Mouse (Mus musculus) neural tube, embryonic 12.5 days (tissue): ENCODE data around the gene Srp68. TPM values are rescaled to one million over a fixed set of nuclear protein-coding genes. Genes with fewer than 3 reads are reported as not detected.
A peak's percentile ranks its signal among the peaks of the same experiment; 100 is the strongest.

Experiments
- ATAC-seq: fragments of 200-750 bp; cut with Nextera tagmentation; 2 replicates; pipeline ENCODE4 v1.8.0; 2017; ENCODE audit warnings: low read depth, mild to moderate bottlenecking, moderate TSS enrichment, moderate library complexity; ENCODE audit not compliant: low FRiP score
- H3K27ac ChIP-seq: fragments of 300-500 bp; sonication (generic); 2 replicates; pipeline ENCODE4 v1.5.1; 2016
- H3K27me3 ChIP-seq: fragments of 300-500 bp; sonication (generic); replicated peaks from 2 replicates; pipeline ENCODE4 v1.6.1; 2016; ENCODE audit warnings: mild to moderate bottlenecking
- H3K36me3 ChIP-seq: fragments of 300-500 bp; sonication (generic); 2 replicates; pipeline ENCODE4 v1.6.1; 2016; ENCODE audit warnings: mild to moderate bottlenecking
- H3K4me1 ChIP-seq: fragments of 300-500 bp; sonication (generic); 2 replicates; pipeline ENCODE4 v1.6.1; 2016
- H3K4me2 ChIP-seq: fragments of 300-500 bp; sonication (generic); replicated peaks from 2 replicates; pipeline ENCODE4 v1.6.1; 2016; ENCODE audit warnings: mild to moderate bottlenecking
- H3K4me3 ChIP-seq: fragments of 300-500 bp; sonication (generic); 2 replicates; pipeline ENCODE4 v1.5.1; 2016
- H3K9ac ChIP-seq: fragments of 300-500 bp; sonication (generic); 2 replicates; pipeline ENCODE4 v1.6.1; 2016; ENCODE audit warnings: mild to moderate bottlenecking
- H3K9me3 ChIP-seq: fragments of 300-500 bp; sonication (generic); 2 replicates; pipeline ENCODE4 v1.6.1; 2016; ENCODE audit warnings: mild to moderate bottlenecking
- WGBS: fragments of 180-500 bp; shearing (Covaris S2); methylation state at CpG from one replicate; pipeline ENCODE4 v1.1.7; 2016; 5-methylcytosine and 5-hydroxymethylcytosine counted together
- polyA plus RNA-seq: library from polyadenylated mRNA; unstranded; fragments of >200 nt; fragmentation: Nextera tagmentation; extraction: Ambion mirVana; gene quantifications from 2 replicates; pipeline ENCODE4 v1.2.1, GENCODE M21; 2016

Gene Srp68
- polyA plus RNA-seq, 1 experiment from 2014 or later, result 88.4 TPM

DNA sequence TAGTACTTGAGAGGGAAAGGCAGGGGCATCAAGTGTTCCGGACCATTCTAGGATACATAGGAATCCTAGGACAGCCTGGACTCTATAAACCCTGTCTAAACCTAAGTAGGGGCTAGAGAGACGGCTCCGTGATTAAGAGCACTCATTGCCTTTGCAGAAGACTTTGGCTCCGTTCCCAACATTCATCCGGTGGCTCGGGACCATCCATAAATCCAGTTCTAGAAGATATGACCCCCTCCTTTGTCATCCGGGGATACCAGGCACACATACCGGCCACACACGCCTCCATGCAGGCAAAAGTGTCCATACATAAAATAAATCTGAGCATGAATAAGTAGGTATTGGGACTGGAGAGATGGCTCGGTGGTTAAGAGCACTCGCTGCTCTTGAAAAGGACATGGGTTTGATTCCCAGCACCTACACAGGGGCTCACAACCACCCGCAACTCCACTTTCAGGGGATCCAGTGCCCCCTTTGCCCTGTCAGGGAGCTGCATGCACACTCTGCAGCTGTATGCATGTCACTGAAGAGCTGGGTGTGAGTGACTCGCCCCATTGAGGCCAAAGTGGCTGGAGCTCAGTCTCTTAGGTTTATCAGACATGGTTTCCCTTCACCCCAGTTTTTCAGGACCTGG, 60.0 kb downstream of the Srp68 start:
- Histone ChIP-seq H3K4me2 (no peak overlapping the region), H3K27ac (no peak overlapping the region), H3K36me3 (peaks cover 13% of the 10 kb centered on the region; the same call in 1 of the 2 replicates), H3K27me3 (no peaks in the 10 kb centered on the region), H3K9me3 (no peaks in the 10 kb centered on the region), H3K4me1 (peaks cover 7% of the 10 kb centered on the region), H3K9ac (no peak overlapping the region), H3K4me3 (no peak overlapping the region)
- WGBS, result 90% methylated on average over 13 of the region's 13 CpGs
- no peak for ATAC-seq

DNA sequence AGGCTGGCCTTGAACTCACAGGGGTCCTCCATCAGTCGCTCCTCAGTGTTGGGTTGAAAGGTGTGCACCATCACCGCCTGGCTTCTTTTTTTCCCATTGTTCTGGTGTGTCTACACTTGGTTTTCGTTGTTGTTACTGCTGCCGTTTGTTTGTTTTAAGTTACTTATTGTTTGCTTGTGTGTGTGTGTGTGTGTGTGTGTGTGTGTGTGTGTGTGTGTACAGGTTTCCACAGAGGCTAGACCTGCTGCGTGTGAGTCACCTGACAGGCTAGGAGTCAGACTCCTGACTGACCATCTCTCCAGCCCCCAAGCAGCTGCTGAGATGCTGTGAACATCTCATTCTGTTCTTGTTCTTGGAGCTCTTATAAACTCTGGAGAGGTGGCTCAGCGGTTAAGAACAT, 61.2 kb downstream of the Srp68 start:
- WGBS, result 91% methylated on average over 6 of the region's 6 CpGs
- no peak overlapping the region for H3K4me3 ChIP-seq
- no peaks in the 10 kb centered on the region for H3K9me3 ChIP-seq

DNA sequence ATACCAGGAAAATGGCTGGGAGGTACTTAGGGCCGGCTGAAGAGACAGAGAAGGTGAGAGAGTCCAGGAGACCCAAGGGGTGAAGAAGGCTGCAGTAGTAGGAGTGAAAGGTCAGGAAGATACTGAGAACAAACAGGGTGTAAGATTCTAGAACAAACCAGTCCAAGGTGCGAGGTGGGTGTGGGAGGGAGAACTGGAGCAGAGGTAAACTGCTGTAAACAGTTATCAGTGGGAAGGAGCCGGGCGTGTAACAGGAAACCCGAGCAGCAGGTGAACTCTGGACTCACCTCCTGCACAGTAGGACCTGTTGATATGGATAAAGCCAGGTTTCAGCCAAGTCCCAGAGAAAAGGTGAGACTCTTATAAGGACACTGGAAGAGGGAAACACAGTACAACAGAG, 63.3 kb downstream of the Srp68 start:
- 79% methylated on average over 5 of the region's 5 CpGs for WGBS
- no peak overlapping the region for H3K4me3 ChIP-seq
- no peak overlapping the region for H3K9ac ChIP-seq
- H3K9me3 ChIP-seq, result no peaks in the 10 kb centered on the region
- no peaks in the 10 kb centered on the region for H3K27me3 ChIP-seq
- no peaks in the 10 kb centered on the region for H3K4me1 ChIP-seq
- no peak for ATAC-seq
- H3K4me2 ChIP-seq, result no peak overlapping the region
- H3K27ac ChIP-seq, result no peak overlapping the region
- peaks cover 27% of the 10 kb centered on the region for H3K36me3 ChIP-seq

More for the DNA sequence above, 61.2 kb downstream of the Srp68 start:
- Histone ChIP-seq H3K27ac (no peak overlapping the region), H3K36me3 (peaks cover 13% of the 10 kb centered on the region; the same call in 1 of the 2 replicates), H3K4me2 (no peak overlapping the region), H3K4me1 (no peaks in the 10 kb centered on the region), H3K9ac (no peak overlapping the region), H3K27me3 (no peaks in the 10 kb centered on the region)
- no peak for ATAC-seq

DNA sequence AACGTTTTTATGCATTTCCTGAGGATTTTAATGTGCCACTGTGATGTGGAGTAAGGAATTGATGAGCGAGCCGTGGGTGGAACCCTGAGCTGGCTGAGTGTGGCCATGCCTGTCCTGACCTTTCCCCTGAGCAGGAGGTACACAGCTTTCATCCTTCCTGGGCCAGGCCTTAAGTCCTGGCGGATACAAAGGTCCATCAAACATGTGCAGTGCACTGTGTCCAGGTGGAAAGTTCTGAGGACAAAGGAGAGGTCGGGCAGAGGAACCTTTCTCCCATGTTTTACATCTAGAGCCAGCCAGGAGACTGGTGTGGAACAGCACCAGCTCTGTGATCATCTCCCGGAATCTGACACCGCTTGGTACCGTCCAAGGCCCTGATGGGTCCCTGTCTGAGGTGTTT, 64.8 kb downstream of the Srp68 start:
- H3K36me3 ChIP-seq, result peaks cover 25% of the 10 kb centered on the region
- WGBS, result 81% methylated on average over 8 of the region's 8 CpGs
- no peak overlapping the region for H3K9ac ChIP-seq
- H3K27ac ChIP-seq, result no peak overlapping the region
- ATAC-seq, result no peak
- H3K27me3 ChIP-seq, result no peaks in the 10 kb centered on the region
- H3K4me1 ChIP-seq, result no peaks in the 10 kb centered on the region
- H3K9me3 ChIP-seq, result no peaks in the 10 kb centered on the region
- H3K4me2 ChIP-seq, result no peak overlapping the region
- no peak overlapping the region for H3K4me3 ChIP-seq

DNA sequence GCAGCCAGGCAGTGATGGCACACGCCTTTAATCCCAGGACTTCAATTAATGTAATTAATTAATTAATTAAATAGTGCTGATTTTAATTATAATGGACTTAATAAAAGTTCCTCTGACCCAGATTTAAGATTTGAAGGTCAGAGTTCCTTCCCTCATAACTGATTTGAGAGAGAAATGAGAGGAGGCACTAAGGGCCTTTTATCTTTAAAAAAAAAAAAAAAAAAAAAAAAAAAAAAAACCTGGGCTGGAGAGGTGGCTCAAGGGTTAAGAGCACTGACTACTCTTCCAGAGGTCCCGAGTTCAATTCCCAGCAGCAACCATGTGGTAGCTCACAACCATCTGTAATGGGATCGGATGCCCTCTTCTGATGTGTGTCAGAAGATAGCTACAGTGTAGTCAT, 65.4 kb downstream of the Srp68 start:
- H3K4me3 ChIP-seq, result no peak overlapping the region
- H3K4me2 ChIP-seq, result no peak overlapping the region
- no peaks in the 10 kb centered on the region for H3K9me3 ChIP-seq
- WGBS, result 89% methylated on average over 3 of the region's 3 CpGs
- no peaks in the 10 kb centered on the region for H3K4me1 ChIP-seq
- H3K36me3 ChIP-seq, result peaks cover 25% of the 10 kb centered on the region
- no peaks in the 10 kb centered on the region for H3K27me3 ChIP-seq
- no peak overlapping the region for H3K9ac ChIP-seq
- H3K27ac ChIP-seq, result no peak overlapping the region
- ATAC-seq, result no peak

DNA sequence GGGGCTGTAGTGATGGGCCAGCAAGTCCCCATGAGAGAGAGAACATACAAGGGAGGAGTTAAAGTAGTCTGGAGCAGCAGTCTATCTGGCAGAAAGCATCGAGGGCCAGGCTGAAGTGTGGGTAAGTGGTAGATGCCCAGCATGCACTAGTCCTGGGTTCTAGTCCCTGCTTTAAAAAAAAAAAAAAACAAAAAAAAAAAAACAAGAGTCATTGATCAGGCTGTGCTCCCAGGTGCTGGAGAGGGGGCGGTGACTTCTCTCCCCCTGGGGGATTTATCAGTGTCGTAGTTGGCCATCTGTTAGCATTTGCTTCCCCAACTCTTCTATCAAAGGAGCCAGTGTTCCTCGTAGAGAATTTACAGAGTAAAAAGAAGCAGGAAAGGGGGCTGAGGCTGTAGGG, 67.3 kb downstream of the Srp68 start:
- Histone ChIP-seq H3K27ac (no peak overlapping the region), H3K9ac (no peak overlapping the region), H3K4me2 (no peak overlapping the region), H3K4me1 (no peaks in the 10 kb centered on the region), H3K27me3 (no peaks in the 10 kb centered on the region), H3K4me3 (no peak overlapping the region), H3K36me3 (peaks cover 26% of the 10 kb centered on the region), H3K9me3 (no peaks in the 10 kb centered on the region)
- no peak for ATAC-seq
- 78% methylated on average over 4 of the region's 4 CpGs for WGBS

DNA sequence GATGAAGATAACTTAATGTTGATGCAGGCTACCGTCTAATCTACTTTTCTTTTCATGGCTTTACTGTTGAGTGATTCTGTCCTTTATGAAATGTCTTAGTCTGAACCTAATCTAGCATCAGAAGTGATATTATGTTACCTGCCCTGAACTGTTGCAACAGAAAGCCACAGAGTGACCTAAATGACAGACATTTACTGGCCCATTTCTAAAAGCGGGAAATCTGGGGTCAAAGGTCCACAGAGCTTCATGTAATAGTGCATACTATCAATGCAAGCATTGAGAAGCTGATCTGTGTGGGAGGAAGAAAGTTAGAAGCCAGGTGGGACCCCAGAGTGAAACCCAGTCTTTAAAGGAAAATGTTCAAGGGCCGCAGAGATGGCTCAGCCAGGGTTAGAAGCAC, 70.9 kb downstream of the Srp68 start:
- Histone ChIP-seq H3K9ac (no peak overlapping the region), H3K36me3 (peaks cover 24% of the 10 kb centered on the region), H3K9me3 (no peaks in the 10 kb centered on the region), H3K4me3 (no peak overlapping the region), H3K4me2 (no peak overlapping the region), H3K4me1 (0 out of 2 replicates have a peak, but pooled peaks cover 2% of the 10 kb centered on the region), H3K27ac (no peak overlapping the region), H3K27me3 (no peaks in the 10 kb centered on the region)
- 93% methylated on average over 3 of the region's 3 CpGs for WGBS
- ATAC-seq, result no peak

DNA sequence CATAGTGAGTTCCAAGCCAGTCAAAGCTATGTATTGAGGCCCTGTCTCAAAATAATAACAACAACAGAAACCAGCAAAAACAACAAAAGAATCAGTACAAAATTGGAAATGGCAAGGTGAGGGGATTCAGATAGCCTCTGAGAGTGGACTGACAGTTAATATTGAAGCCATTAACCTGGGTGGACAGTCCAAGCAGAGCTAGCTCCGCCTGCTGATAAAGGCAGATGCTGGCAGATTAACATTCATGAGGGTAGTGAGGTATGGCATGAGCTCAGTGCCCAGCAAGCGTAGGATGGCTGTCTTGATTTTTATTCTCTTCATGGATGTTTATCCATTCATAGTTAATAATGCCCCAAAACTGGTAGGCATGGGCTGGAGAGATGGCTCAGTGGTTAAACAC, 72.9 kb downstream of the Srp68 start:
- Histone ChIP-seq H3K4me2 (no peak overlapping the region), H3K27me3 (no peaks in the 10 kb centered on the region), H3K9ac (no peak overlapping the region), H3K4me3 (no peak overlapping the region), H3K36me3 (peaks cover 11% of the 10 kb centered on the region), H3K9me3 (no peaks in the 10 kb centered on the region), H3K27ac (no peak overlapping the region), H3K4me1 (peaks cover 10% of the 10 kb centered on the region)
- WGBS, result 82% methylated on average over 2 of the region's 2 CpGs
- no peak for ATAC-seq

DNA sequence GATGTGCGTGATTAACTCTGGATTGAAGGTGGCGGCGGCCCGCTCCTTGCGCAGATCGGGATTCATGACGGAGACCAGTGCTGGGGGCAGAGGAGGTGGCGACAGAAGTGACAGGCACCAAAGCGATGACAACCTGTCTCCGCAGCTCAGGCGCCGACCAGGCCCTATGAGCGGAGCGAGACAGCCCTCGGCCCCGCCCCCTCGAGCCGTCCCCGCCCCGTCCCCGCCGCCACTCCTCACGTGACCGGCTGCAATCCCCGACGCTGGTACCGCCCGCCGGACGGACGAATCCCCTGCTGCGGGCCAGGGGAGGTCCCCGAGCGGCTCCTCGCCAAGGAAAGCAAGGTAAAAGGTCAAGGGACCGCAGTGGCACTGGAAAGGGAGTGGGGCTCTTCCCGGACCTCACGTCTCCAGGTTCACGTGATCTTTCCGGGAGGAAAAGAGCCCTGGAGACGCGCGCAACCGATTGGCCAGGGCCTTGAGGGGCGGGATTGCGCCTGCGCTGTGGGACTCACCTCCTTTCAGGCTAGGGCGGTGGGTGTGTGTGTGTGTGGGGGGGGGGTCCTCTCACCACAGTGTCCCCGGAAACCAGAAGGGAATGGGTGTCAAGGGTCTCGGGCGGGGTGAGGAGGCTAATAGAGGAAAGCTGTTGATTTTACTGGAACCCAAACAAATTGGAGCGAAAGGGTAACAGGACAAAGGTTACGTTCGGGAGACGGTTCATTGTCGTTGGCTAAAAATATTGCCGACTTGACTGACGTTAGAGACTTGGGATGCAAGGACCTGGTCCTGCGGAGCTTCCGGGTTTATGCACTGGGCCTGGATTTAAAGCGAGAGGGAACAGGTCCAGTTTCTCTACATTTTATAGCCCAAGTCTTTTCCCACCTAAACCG, 75.1 kb downstream of the Srp68 start, which contains the start of the genes Ten1 and Acox1:
Ten1 (plus strand) TSS at position 217 of the 893 bp plus-strand sequence.
Acox1 (minus strand) TSS at position 407 of the 893 bp plus-strand sequence.
- WGBS, result under 1% methylated on average over 62 of the region's 62 CpGs
- H3K9me3 ChIP-seq, result no peaks in the 10 kb centered on the region
- H3K27ac ChIP-seq, result peak within 1 kb of the TSS; percentile 94
- peaks cover 5% of the 10 kb centered on the region; the same call in 1 of the 2 replicates for H3K36me3 ChIP-seq
- ATAC-seq, result peak; percentile 98
- peak within 1 kb of the TSS; percentile 84 for H3K9ac ChIP-seq
- peaks cover 10% of the 10 kb centered on the region for H3K4me1 ChIP-seq
- no peaks in the 10 kb centered on the region for H3K27me3 ChIP-seq
- peak within 1 kb of the TSS; percentile 73 for H3K4me3 ChIP-seq
- H3K4me2 ChIP-seq, result peak within 1 kb of the TSS; percentile 74

DNA sequence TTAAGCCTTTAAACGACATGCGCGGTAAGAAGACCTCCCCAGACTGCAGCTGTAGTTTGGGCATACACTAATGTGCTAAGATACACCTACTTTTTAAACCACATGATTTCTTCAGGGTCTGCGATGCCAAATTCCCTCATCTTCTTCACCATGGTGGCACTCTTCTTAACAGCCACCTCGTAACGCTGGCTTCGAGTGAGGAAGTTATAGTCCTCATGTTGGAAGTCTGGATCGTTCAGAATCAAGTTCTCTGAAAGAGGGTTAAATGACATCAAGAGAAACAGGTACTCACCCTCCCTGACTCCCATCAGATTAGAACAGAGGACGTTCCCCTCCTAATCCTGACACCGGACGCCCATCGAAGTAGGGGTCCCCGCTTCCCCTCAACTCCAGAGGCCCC, 75.9 kb downstream of the Srp68 start:
- no peak for ATAC-seq
- H3K9me3 ChIP-seq, result no peaks in the 10 kb centered on the region
- peak overlapping the region; percentile 94; the same call in 1 of the 2 replicates for H3K27ac ChIP-seq
- no peaks in the 10 kb centered on the region for H3K27me3 ChIP-seq
- peak overlapping the region; percentile 74 for H3K4me2 ChIP-seq
- H3K36me3 ChIP-seq, result peaks cover 5% of the 10 kb centered on the region; the same call in 1 of the 2 replicates
- H3K4me1 ChIP-seq, result peaks cover 10% of the 10 kb centered on the region
- WGBS, result 28% methylated on average over 13 of the region's 13 CpGs
- H3K4me3 ChIP-seq, result peak overlapping the region; percentile 73
- peak overlapping the region; percentile 84 for H3K9ac ChIP-seq

DNA sequence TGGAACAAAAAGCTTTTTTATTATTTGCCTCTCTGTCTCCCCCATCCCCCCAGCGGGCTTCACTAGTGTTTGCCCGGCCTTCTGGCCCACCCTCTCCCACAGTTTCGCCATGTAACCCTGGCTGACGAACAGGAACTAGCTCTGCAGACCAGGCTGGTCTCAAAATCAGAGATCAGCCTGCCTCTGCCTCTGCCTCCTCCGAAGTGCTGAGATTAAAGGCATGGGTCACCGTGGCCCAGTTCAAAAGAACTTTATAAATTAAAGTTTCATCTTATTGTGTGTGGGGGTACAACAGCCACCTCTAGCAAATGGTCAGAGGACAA, 76.5 kb downstream of the Srp68 start:
- Histone ChIP-seq H3K9ac (no peak overlapping the region), H3K9me3 (no peaks in the 10 kb centered on the region), H3K36me3 (peaks cover 5% of the 10 kb centered on the region; the same call in 1 of the 2 replicates), H3K4me1 (peaks cover 10% of the 10 kb centered on the region), H3K4me2 (peak overlapping the region; percentile 74), H3K27me3 (no peaks in the 10 kb centered on the region), H3K4me3 (no peak overlapping the region), H3K27ac (no peak overlapping the region)
- 92% methylated on average over 6 of the region's 6 CpGs for WGBS
- no peak for ATAC-seq

DNA sequence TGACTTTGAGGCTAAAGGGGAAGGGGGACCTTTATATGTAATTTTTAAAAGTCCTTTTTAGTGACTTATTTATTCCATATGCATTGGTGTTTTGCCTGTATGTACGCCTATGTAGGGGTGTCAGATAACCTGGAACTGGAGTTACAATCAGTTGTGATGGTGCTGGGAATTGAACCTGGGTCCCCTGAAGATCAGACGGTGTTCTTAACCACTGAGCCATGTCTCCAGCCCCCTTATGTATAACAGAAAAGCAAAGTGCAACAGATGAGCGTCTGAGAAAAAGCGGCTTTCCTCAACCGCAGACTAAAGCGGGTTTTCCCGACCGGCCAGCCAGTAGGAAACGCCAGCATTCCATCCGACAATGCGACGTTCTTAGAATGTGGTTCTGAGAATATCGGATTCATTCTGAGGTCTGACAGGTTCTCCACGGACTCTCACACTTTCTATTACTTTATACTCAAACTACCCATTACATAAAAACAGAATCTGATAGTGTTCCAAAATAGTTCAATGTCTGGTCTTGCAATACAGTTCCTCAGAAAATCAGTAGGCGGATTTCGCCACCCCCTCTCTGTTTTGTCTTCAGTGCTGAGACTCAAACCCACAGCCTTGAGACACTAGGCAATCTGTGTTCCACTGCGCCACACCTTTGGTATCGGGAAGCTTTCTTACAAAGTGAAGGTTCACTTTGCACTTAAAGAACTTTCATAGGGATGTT, 77.0 kb downstream of the Srp68 start:
- 94% methylated on average over 18 of the region's 18 CpGs for WGBS
- no peak overlapping the region for H3K4me3 ChIP-seq
- no peak overlapping the region for H3K9ac ChIP-seq

More for the DNA sequence above, 77.0 kb downstream of the Srp68 start:
- Histone ChIP-seq H3K4me1 (peaks cover 10% of the 10 kb centered on the region), H3K27ac (no peak overlapping the region), H3K27me3 (no peaks in the 10 kb centered on the region), H3K9me3 (no peaks in the 10 kb centered on the region), H3K4me2 (peak overlapping the region; percentile 74), H3K36me3 (peaks cover 3% of the 10 kb centered on the region; the same call in 1 of the 2 replicates)
- no peak for ATAC-seq
